Mouse (Mus musculus) C2C12 (cell line): ENCODE results near the gene Magea4. TPM values are rescaled to one million over a fixed set of nuclear protein-coding genes. Genes with fewer than 3 reads are reported as not detected.
A peak's percentile ranks its signal among the peaks of the same experiment; 100 is the strongest.

ENCODE experiments used
- H3K27me3 ChIP-seq: one replicate; pipeline ENCODE4 v1.6.1; 2011; ENCODE audit not compliant: control insufficient read depth, insufficient read depth, insufficient read length
- H3K36me3 ChIP-seq: one replicate; pipeline ENCODE4 v1.6.1; 2011; ENCODE audit not compliant: control insufficient read depth, insufficient read depth
- H3K4me3 ChIP-seq: one replicate; pipeline ENCODE4 v1.5.1; 2011; ENCODE audit warnings: mild to moderate bottlenecking, control low read depth; ENCODE audit not compliant: poor library complexity, insufficient read depth, severe bottlenecking
- H3K79me2 ChIP-seq: one replicate; pipeline ENCODE4 v1.6.1; 2011; ENCODE audit not compliant: control insufficient read depth, insufficient read depth
- H3K79me3 ChIP-seq: one replicate; pipeline ENCODE4 v1.6.1; 2011; ENCODE audit warnings: low read depth, control low read depth
- H3ac ChIP-seq: one replicate; pipeline ENCODE3; 2011; ENCODE audit warnings: low read depth; ENCODE audit not compliant: control insufficient read depth, insufficient read length
- CEBPB ChIP-seq: IDR thresholded peaks from one replicate; pipeline ENCODE4 v1.6.1; 2011; ENCODE audit warnings: low read depth, mild to moderate bottlenecking, control low read depth, moderate library complexity
- CTCF ChIP-seq: IDR thresholded peaks from one replicate; pipeline ENCODE4 v1.5.1; 2011; ENCODE audit not compliant: control insufficient read depth, insufficient read depth, insufficient read length
- FOSL1 ChIP-seq: IDR thresholded peaks from one replicate; pipeline ENCODE4 v1.8.0; 2011; ENCODE audit warnings: mild to moderate bottlenecking, low read length; ENCODE audit not compliant: poor library complexity, insufficient read depth, severe bottlenecking
- MAX ChIP-seq: IDR thresholded peaks from one replicate; pipeline ENCODE4 v1.6.1; 2011; ENCODE audit warnings: mild to moderate bottlenecking, control low read depth
- MYOD1 ChIP-seq: IDR thresholded peaks from one replicate; pipeline ENCODE4 v1.6.1; 2011; ENCODE audit warnings: low read depth; ENCODE audit not compliant: control insufficient read depth, insufficient read length
- MYOG ChIP-seq: IDR thresholded peaks from one replicate; pipeline ENCODE4 v1.6.1; 2011; ENCODE audit not compliant: control insufficient read depth, insufficient read length; ENCODE audit errors: extremely low read depth
- USF1 ChIP-seq: IDR thresholded peaks from one replicate; pipeline ENCODE4 v1.6.1; 2011; ENCODE audit warnings: low read depth, mild to moderate bottlenecking, control low read depth, moderate library complexity
- long read RNA-seq, 2 experiments: library from polyadenylated mRNA; unstranded; transcript quantifications; one replicate each; pipeline ENCODE4 v2.0.0; 2019 to 2020
- microRNA-seq: library from miRNA; unstranded; fragments of <30 nt; microRNA quantifications from one replicate; pipeline ENCODE4, GENCODE M21; 2019; ENCODE audit warnings: borderline microRNAs expressed
- polyA plus RNA-seq: library from polyadenylated mRNA; unstranded; fragments of >200 nt; fragmentation: generic; extraction: Trizol; gene quantifications from one replicate; pipeline ENCODE4 v1.2.1, GENCODE M21; 2012; ENCODE audit warnings: missing spikeins

Gene Magea4
- not detected for polyA plus RNA-seq
- long read RNA-seq, experiment 1, result 0 reads
- long read RNA-seq, experiment 2, result 0 reads

DNA sequence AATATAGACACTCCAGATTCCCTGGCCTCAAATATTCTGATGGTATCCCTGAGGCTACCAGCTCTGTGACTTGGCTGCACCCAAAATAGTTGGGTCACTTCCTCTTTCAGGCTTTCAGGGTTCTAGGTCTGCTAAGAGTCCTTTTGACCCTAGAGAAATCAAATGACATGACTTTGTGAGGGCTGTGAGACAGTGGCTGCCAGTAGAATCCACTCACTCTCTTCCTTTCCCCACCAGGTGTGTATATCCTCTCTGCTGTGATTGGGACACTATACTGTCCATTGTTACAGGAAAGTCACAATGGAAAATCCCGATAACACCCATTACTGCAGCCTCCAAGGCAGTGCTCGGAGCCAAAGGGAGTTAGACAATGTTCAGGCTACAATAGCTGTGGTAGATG lies at the start of gene Magea4:
Gene Magea4, plus strand, starts transcription at position 301 of the 400 bp plus-strand sequence.
- TF ChIP-seq CTCF, result no peak
- no peak for TF ChIP-seq CEBPB
- no peak for TF ChIP-seq USF1
- no peak for TF ChIP-seq FOSL1
- TF ChIP-seq MYOD1, result no peak
- no peak for TF ChIP-seq MAX
- TF ChIP-seq MYOG, result no peak
- no peak within 1 kb of the TSS for H3ac ChIP-seq
- no peaks in the 10 kb centered on the region for H3K36me3 ChIP-seq
- no peak within 1 kb of the TSS for H3K4me3 ChIP-seq
- no peaks in the 10 kb centered on the region for H3K27me3 ChIP-seq
- H3K79me3 ChIP-seq, result no peaks in the 10 kb centered on the region
- no peaks in the 10 kb centered on the region for H3K79me2 ChIP-seq

GRCm38 (mm10) chrX:72202944-72203554 lies 18.8 kb upstream of the Magea4 start:
- TF ChIP-seq MYOG (no peak), CEBPB (no peak), FOSL1 (no peak), USF1 (no peak), CTCF (no peak), MYOD1 (no peak), MAX (no peak)
- Histone ChIP-seq H3K36me3 (no peaks in the 10 kb centered on the region), H3K4me3 (no peak overlapping the region), H3K27me3 (no peaks in the 10 kb centered on the region), H3K79me2 (no peaks in the 10 kb centered on the region), H3K79me3 (no peaks in the 10 kb centered on the region), H3ac (no peak overlapping the region)

GRCm38 (mm10) chrX:72270637-72271036 lies 48.8 kb downstream of the Magea4 start:
- no peak overlapping the region for H3ac ChIP-seq
- no peaks in the 10 kb centered on the region for H3K27me3 ChIP-seq
- peaks cover 17% of the 10 kb centered on the region for H3K79me2 ChIP-seq
- no peak overlapping the region for H3K4me3 ChIP-seq
- no peak for TF ChIP-seq USF1
- H3K79me3 ChIP-seq, result peaks cover 10% of the 10 kb centered on the region
- H3K36me3 ChIP-seq, result no peaks in the 10 kb centered on the region

Small RNA genes within 50 kb of the gene (microRNA-seq; reads per million reads assigned to microRNA genes)
- 530 reads per million, percentile 83 among the genes with 10 or more reads in this experiment for gene Mir224
- 91.2 reads per million, percentile 73 among the genes with 10 or more reads in this experiment for gene Mir452

Other genes starting within 250 kb of the Magea4 start
- gene Fate1, start 249.0 kb upstream of the Magea4 start, polyA plus RNA-seq, result not detected
- not detected for gene Cnga2, start 230.2 kb upstream of the Magea4 start, polyA plus RNA-seq
- 2.0 TPM for gene Gabre, start 52.8 kb downstream of the Magea4 start, polyA plus RNA-seq
- gene Magea10, start 164.8 kb downstream of the Magea4 start, polyA plus RNA-seq, result not detected